Mouse (Mus musculus) neural tube, embryonic 13.5 days (tissue): ENCODE data around the gene Gm42715. TPM values are rescaled to one million over a fixed set of nuclear protein-coding genes. Genes with fewer than 3 reads are reported as not detected.

Experiments used
- ATAC-seq: fragments of 200-750 bp; cut with Nextera tagmentation; 2 replicates; pipeline ENCODE4 v1.8.0; 2017; ENCODE audit warnings: low read depth, mild to moderate bottlenecking, moderate TSS enrichment, moderate library complexity
- H3K27ac ChIP-seq: fragments of 300-500 bp; sonication (generic); replicated peaks from 2 replicates; pipeline ENCODE4 v1.5.1; 2015; ENCODE audit warnings: moderate library complexity, mild to moderate bottlenecking, inconsistent platforms
- H3K27me3 ChIP-seq: fragments of 300-500 bp; sonication (generic); 2 replicates; pipeline ENCODE4 v1.6.1; 2015; ENCODE audit warnings: mild to moderate bottlenecking, inconsistent platforms
- H3K36me3 ChIP-seq: fragments of 300-500 bp; sonication (generic); 2 replicates; pipeline ENCODE4 v1.6.1; 2015; ENCODE audit warnings: mild to moderate bottlenecking, inconsistent platforms
- H3K4me1 ChIP-seq: fragments of 300-500 bp; sonication (generic); replicated peaks from 2 replicates; pipeline ENCODE4 v1.6.1; 2015; ENCODE audit warnings: inconsistent platforms
- H3K4me2 ChIP-seq: fragments of 300-500 bp; sonication (generic); 2 replicates; pipeline ENCODE4 v1.6.1; 2015; ENCODE audit warnings: inconsistent platforms, mild to moderate bottlenecking, moderate library complexity
- H3K4me3 ChIP-seq: fragments of 300-500 bp; sonication (generic); 2 replicates; pipeline ENCODE4 v1.5.1; 2015; ENCODE audit warnings: mild to moderate bottlenecking, inconsistent platforms
- H3K9ac ChIP-seq: fragments of 300-500 bp; sonication (generic); 2 replicates; pipeline ENCODE4 v1.6.1; 2015; ENCODE audit warnings: moderate library complexity, mild to moderate bottlenecking, inconsistent platforms
- H3K9me3 ChIP-seq: fragments of 300-500 bp; sonication (generic); 2 replicates; pipeline ENCODE4 v1.6.1; 2016; ENCODE audit warnings: inconsistent platforms
- WGBS: fragments of 180-500 bp; shearing (Covaris S2); methylation state at CpG from one replicate; pipeline ENCODE4 v1.1.7; 2015; 5-methylcytosine and 5-hydroxymethylcytosine counted together
- polyA plus RNA-seq: library from polyadenylated mRNA; unstranded; fragments of >200 nt; fragmentation: Nextera tagmentation; extraction: Ambion mirVana; gene quantifications from 2 replicates; pipeline ENCODE4 v1.2.1, GENCODE M21; 2015

The Gm42715 gene
- 15.7 and 16.6 TPM in 2 replicates for polyA plus RNA-seq

DNA sequence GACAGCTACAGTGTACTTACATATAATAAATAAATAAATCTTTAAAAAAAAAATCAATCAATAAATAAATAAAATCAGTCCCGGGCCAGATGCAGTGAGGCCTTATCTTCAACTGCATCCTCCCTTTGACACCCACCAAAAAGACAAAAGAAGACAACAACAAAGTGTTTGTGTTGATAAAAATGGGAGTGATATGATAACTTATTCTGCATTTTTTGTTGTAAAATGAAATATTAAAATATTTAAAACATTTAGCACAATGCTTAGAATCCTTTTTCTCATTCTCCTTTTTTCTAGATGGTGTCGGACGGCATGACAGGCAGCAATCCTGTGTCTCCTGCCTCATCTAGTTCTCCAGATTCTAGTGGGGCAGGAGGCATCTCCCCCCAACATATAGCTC is at the start of gene Gm42715:
Gene Gm42715, plus strand, starts transcription at position 301 of the 400 bp plus-strand sequence.
- H3K4me2 ChIP-seq: no peak within 1 kb of the TSS
- H3K27ac ChIP-seq: no peak within 1 kb of the TSS
- no peaks in the 10 kb centered on the region for H3K9me3 ChIP-seq
- no peak within 1 kb of the TSS for H3K9ac ChIP-seq
- WGBS: 93% methylated on average over 3 of the region's 3 CpGs
- ATAC-seq: no peak
- H3K36me3 ChIP-seq: peaks cover 92% of the 10 kb centered on the region
- H3K27me3 ChIP-seq: no peaks in the 10 kb centered on the region
- H3K4me1 ChIP-seq: peaks cover 5% of the 10 kb centered on the region
- H3K4me3 ChIP-seq: no peak within 1 kb of the TSS

DNA sequence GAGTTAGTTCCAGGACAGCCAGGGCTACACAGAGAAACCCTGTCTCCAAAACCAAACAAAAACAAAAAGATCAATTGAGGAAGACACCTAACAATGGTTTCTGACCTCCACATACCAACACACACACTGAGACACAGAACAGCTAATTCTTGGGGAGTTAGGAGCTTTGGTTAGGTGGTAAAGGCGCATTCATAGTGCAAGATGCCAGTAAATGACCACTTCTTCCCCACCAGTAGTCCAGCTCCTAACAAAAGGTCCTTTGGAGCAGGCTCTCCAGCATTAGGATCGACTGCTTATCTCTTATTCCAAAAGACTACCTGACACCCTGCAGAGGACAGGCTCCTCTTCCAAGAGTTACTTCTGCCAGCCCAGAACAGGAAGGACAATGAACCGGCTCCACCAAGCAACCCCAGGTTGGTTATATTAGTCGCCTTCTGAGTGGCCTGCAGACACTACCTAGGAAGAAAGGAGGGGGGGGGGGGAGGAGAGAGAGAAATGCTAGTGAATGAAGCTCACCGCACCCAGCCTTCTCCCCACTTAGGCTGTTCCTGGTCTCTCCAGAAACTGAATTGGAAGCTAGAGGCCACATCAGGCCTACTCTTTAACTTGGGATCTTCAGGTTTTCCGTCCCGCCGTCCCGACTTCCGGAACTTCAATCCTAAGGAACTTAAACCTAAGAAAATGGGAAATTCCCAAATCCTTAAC is 49.2 kb upstream of the Gm42715 start:
- Histone ChIP-seq H3K36me3 (peaks cover 49% of the 10 kb centered on the region), H3K9me3 (no peaks in the 10 kb centered on the region), H3K27me3 (no peaks in the 10 kb centered on the region), H3K9ac (peak overlapping the region; percentile 94), H3K27ac (peak overlapping the region; percentile 99), H3K4me3 (peak overlapping the region; percentile 94), H3K4me1 (peaks cover 30% of the 10 kb centered on the region), H3K4me2 (peak overlapping the region; percentile 82)
- peak; percentile 57 for ATAC-seq
- WGBS: 8% methylated on average over 10 of the region's 10 CpGs

DNA sequence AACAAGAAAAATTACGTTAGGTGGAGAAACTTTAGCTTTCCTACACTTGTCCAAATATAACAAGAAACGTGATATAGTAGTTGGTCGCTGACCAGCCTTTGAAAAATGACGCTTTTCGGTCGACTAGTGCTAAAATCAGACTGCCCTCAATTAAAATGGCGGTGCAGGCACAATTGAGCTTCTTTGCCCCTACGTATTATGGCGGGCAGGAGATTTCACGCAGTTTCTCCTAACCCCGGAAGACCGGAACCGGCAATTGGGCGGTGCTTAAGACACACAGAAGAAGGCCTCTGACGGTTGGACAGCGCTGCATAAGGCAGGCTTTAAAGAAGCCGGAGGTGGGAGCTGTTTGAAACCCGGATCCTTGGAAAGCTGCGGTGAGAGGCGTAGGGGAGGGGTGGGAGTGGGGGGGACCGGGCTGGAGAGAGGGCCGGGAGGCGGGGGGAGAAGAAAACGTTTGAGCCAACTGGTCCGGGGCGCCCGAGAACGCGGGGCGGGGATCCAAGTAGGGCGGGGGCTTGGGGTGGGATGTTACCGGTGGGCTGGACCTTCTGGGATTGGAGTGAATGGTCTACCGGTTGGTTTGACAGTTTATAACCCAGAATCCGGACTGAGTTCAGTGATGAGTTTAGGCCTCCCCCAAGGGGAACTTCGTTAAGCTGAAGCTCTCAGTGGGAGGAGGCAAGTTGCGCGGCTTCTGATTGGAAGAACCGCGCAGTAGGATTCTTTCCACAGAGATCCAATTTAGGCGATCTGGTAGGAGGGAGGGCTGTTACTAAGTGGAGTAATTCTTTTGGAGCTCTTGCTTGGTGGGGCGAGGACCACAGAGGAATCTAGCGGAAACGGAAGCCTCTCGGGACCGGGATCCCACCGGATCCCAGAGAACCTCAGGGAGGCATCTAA is 48.4 kb upstream of the Gm42715 start:
- Histone ChIP-seq H3K4me1 (peaks cover 30% of the 10 kb centered on the region), H3K9ac (peak overlapping the region; percentile 94), H3K27ac (peak overlapping the region; percentile 99), H3K4me3 (peak overlapping the region; percentile 94), H3K4me2 (peak overlapping the region; percentile 82), H3K27me3 (no peaks in the 10 kb centered on the region), H3K9me3 (no peaks in the 10 kb centered on the region), H3K36me3 (peaks cover 50% of the 10 kb centered on the region)
- ATAC-seq: peak; percentile 95
- WGBS: under 1% methylated on average over 46 of the region's 46 CpGs

DNA sequence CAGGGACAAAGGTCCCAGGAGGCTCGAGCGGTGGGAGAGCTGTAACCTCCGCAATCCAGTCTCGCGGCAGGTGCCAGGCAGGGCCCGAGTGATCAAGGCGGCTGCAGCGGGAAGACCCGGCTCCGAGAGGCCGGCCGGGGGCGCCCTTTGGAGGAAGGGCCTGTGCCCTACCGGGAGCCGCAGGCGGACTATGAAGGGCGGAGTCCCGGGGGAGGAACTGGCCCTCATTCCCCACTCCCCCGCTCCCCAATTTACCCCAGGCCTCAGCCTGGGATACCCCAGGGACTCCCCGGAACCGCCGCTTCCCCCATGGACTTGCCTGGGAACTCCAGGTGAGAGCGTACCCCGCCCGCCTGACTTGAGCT is 47.8 kb upstream of the Gm42715 start:
- peaks cover 36% of the 10 kb centered on the region for H3K4me1 ChIP-seq
- peak overlapping the region; percentile 82 for H3K4me2 ChIP-seq
- peaks cover 52% of the 10 kb centered on the region for H3K36me3 ChIP-seq
- ATAC-seq: peak; percentile 27
- WGBS: under 1% methylated on average over 25 of the region's 25 CpGs
- H3K27me3 ChIP-seq: no peaks in the 10 kb centered on the region
- H3K4me3 ChIP-seq: peak overlapping the region; percentile 94
- H3K9me3 ChIP-seq: no peaks in the 10 kb centered on the region
- H3K9ac ChIP-seq: peak overlapping the region; percentile 94
- peak overlapping the region; percentile 99 for H3K27ac ChIP-seq

DNA sequence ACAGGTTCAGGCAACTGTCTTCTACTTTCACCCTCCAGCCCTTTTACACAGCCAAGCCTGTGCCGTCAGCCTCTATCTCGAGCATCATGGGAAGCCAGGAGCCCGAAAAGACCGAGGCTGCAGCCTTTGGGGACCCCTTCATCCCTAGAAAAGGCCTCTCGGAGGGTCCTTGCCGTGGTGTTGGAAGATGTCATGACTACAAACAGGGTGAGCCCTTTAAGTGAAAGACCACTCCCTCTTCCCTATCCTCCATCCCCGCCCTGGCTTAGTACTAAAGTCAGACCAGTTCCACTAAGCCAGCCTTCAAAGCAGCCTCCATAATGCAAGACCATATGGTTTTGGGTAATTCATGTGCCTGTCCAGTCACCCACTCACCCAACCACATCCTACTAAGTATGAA is 47.3 kb upstream of the Gm42715 start:
- no peak; the same call in 1 of the 2 replicates for ATAC-seq
- H3K36me3 ChIP-seq: peaks cover 48% of the 10 kb centered on the region
- peak overlapping the region; percentile 99 for H3K27ac ChIP-seq
- peak overlapping the region; percentile 82 for H3K4me2 ChIP-seq
- H3K27me3 ChIP-seq: no peaks in the 10 kb centered on the region
- peak overlapping the region; percentile 94 for H3K9ac ChIP-seq
- peaks cover 40% of the 10 kb centered on the region for H3K4me1 ChIP-seq
- H3K4me3 ChIP-seq: peak overlapping the region; percentile 94
- 0% methylated on average over 7 of the region's 7 CpGs for WGBS
- H3K9me3 ChIP-seq: no peaks in the 10 kb centered on the region

DNA sequence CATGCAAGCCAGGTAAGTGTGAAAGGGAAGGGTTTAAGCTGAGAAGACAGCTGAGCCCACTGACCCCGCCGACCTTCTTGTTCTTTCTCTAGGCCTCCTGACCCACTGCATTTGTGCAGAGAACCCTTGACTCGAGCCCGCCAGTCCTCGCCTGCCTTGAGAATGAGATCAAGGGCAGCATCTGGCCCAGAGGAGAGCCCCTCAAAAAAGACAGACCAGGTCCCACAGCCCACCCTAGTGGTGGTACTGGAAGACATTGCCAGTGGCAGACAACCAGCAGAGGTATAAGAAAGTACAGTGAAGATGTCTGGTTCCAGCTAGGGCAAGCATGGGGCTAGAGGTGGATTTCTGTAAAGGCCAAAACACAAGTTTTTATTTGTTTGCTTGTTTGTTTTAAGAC is 45.7 kb upstream of the Gm42715 start:
- ATAC-seq: no peak
- no peak overlapping the region for H3K4me2 ChIP-seq
- peaks cover 35% of the 10 kb centered on the region for H3K36me3 ChIP-seq
- no peaks in the 10 kb centered on the region for H3K27me3 ChIP-seq
- H3K4me1 ChIP-seq: peaks cover 45% of the 10 kb centered on the region
- no peaks in the 10 kb centered on the region for H3K9me3 ChIP-seq
- 90% methylated on average over 5 of the region's 5 CpGs for WGBS
- H3K9ac ChIP-seq: 0 out of 2 replicates have a peak overlapping the region, but pooled peaks have one; percentile 3
- no peak overlapping the region for H3K4me3 ChIP-seq
- H3K27ac ChIP-seq: no peak overlapping the region

DNA sequence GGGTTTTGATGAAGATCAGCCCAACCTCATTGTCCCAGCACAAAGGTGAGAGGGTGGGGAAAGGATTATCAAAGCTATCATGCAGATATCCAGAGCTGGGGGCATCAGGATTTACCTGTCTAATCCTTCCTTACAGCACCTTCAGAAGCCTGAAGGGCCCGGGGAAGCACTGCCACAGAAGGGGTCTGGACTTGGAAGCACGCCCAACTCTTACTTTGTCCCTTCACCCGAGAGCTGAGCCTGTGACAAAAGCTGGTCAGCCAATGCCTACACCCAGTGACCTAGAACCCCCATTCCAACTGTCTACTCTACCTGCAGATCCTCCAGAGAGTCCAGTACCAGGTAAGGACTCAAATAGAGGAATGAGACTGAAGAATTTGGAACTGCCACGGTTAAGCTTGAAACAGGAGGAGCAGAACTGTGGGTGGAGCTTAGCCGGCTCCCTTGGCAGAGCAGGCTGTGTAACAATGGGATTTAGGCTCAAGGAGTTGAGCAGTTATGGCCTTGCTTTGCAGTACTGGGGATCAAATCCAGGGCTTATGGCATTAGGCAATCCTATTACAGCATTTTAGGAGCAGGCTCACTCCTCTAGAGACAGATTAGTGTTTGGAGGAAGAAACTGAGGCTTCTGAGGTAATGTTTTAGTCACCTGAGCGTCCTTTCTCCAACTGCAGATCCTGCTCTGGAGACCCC is 44.9 kb upstream of the Gm42715 start:
- no peak overlapping the region for H3K4me2 ChIP-seq
- no peak overlapping the region for H3K27ac ChIP-seq
- WGBS: 91% methylated on average over 6 of the region's 6 CpGs
- H3K27me3 ChIP-seq: no peaks in the 10 kb centered on the region
- peaks cover 40% of the 10 kb centered on the region for H3K4me1 ChIP-seq
- no peak overlapping the region for H3K9ac ChIP-seq
- peaks cover 35% of the 10 kb centered on the region for H3K36me3 ChIP-seq
- ATAC-seq: no peak
- no peaks in the 10 kb centered on the region for H3K9me3 ChIP-seq
- no peak overlapping the region for H3K4me3 ChIP-seq

DNA sequence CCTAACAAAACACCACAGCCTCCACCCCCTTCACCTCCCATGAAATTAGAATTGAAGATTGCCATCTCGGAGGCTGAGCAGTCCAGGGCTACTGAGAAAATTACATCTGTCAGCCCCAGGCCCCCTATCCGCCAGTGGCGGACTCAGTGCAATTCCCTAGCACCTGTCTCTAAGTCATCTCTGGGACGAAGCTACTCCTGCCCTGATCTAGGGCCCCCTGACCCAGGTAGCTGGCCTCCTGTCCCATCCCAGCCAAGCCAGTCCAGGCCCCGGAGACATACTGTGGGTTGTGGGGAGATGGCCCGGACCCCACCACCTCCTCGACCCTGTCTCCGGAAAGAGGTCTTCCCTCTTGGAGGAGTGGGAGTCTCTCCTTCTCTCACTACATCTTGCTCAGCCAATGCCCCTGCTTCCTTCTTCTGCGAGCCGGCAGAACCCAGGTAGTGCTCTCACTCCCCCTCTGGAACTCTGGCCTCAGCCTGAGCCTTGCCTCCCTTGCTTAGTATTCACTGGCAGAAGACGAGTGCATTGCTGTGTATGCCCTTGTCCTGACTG is 44.1 kb upstream of the Gm42715 start:
- Histone ChIP-seq H3K4me1 (peaks cover 40% of the 10 kb centered on the region), H3K4me2 (no peak overlapping the region), H3K27me3 (no peaks in the 10 kb centered on the region), H3K9me3 (no peaks in the 10 kb centered on the region), H3K4me3 (no peak overlapping the region), H3K9ac (no peak overlapping the region), H3K36me3 (peaks cover 35% of the 10 kb centered on the region), H3K27ac (no peak overlapping the region)
- WGBS: 93% methylated on average over 11 of the region's 11 CpGs
- no peak for ATAC-seq

DNA sequence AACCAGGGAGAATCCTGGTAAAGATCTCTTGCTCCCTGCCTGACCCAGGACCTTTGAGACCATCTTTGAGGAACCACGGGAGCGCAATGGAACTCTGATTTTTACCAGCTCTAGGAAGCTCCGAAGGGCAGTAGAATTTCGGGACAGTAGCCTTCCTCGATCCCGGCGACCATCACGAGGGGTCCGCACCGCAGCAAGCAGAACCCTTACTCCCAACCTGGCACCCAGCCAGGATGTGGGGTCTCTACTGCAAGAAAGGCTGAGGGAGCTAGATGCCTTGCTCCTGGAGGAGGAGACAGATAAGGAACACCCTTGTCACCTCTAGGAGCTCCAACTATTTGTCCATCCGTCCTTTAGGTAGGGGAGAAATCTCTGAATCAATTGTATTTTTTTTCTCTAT is 43.0 kb upstream of the Gm42715 start:
- Histone ChIP-seq H3K4me3 (no peak overlapping the region), H3K9me3 (no peaks in the 10 kb centered on the region), H3K27me3 (no peaks in the 10 kb centered on the region), H3K27ac (no peak overlapping the region), H3K9ac (no peak overlapping the region), H3K4me1 (peaks cover 51% of the 10 kb centered on the region), H3K36me3 (peaks cover 42% of the 10 kb centered on the region), H3K4me2 (no peak overlapping the region)
- WGBS: 93% methylated on average over 11 of the region's 11 CpGs
- no peak for ATAC-seq

DNA sequence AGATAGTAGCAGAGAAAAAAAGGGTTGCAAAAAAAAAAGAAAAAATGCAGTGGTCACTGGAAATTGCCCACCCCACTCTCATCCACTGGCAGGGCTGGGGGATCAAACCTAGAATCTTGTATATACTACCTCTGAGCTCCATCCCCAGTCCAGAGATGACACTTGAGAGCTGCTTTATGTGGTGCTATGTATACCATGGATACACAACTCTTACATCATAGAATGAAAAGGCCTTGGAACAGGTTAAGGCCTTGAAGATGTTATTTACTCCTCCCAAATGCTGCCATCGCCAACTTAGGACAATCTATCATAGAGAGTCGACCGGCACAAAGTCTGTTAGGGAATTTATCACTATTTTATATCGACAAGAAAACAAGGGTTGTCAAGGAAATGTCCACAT is 42.5 kb upstream of the Gm42715 start:
- 85% methylated on average over 4 of the region's 4 CpGs for WGBS
- H3K4me1 ChIP-seq: peaks cover 55% of the 10 kb centered on the region

DNA sequence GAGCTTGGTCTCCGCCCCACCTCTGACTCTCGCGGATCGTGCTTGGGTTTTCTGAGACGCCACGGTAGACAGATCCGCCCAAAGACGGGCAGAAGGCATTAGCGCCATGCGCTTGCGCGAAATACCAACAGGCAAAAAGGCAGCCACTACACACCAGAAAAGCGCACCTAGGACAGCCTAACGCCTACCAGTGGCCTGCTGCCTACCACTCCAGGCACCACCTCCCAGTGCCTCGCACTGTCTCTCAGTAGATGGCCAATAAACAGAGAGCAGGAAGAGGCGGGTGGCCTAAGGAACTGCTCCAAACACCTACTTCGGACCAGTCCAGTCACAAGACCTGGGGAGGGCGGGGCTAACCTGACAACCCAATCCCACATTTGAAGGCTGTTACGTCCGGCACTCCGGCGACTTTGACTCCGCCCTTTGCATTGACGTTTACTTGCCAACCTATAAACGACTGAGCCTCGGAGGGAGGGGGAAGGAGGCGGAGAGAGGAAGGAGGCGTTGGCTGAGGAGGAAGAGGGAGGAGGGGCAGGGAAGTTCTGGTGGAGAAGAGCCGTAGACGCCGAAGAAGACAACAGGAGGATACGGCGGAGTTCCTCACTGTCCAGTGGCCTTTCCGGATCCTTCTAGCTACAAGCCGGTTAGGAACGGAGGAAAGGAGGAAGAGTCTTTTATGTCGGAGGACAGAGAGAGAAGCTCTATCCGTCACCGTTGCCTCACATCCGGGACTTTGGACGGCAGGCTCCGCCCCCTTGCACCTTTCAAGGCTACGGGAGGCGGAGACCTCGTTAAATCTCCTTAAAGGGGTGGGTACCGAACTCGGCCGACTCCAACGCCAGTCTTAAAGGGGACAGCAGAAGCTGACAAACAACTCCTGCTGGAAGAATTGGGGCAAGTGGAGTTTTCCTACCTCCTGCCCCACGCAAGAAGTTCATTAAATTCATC is 41.4 kb upstream of the Gm42715 start:
- H3K9me3 ChIP-seq: no peaks in the 10 kb centered on the region
- H3K36me3 ChIP-seq: peaks cover 58% of the 10 kb centered on the region
- peaks cover 50% of the 10 kb centered on the region for H3K4me1 ChIP-seq
- H3K27me3 ChIP-seq: no peaks in the 10 kb centered on the region
- peak overlapping the region; percentile 100 for H3K4me2 ChIP-seq
- whole genome bisulfite sequencing: under 1% methylated on average over 50 of the region's 50 CpGs
- H3K9ac ChIP-seq: peak overlapping the region; percentile 99
- peak overlapping the region; percentile 96 for H3K27ac ChIP-seq
- peak; percentile 94 for ATAC-seq
- H3K4me3 ChIP-seq: peak overlapping the region; percentile 98

More for the DNA sequence above, 42.5 kb upstream of the Gm42715 start:
- H3K4me3 ChIP-seq: peak overlapping the region; percentile 98
- no peak for ATAC-seq
- H3K9ac ChIP-seq: peak overlapping the region; percentile 65
- peak overlapping the region; percentile 96 for H3K27ac ChIP-seq
- H3K36me3 ChIP-seq: peaks cover 47% of the 10 kb centered on the region
- H3K4me2 ChIP-seq: peak overlapping the region; percentile 100
- H3K9me3 ChIP-seq: no peaks in the 10 kb centered on the region
- H3K27me3 ChIP-seq: no peaks in the 10 kb centered on the region
